19 mouse cellular contexts compared by ENCODE assay signal in genomic region chr5:53194421-53194820, GRCm38 (mm10). TPM values are rescaled to one million over a fixed set of nuclear protein-coding genes. Genes with fewer than 3 reads are reported as not detected.
"Had no signal": no experiment of that assay in that cellular context is flagged by ENCODE, and none has a peak within 500 bp of the region (broad histone marks: within the 10 kb centered on the region; RNA-seq: fewer than 3 reads in every experiment).

No protein-coding gene starts in this region.

- H3K27ac ChIP-seq: kidney, postnatal 0 days; layer of hippocampus, adult 2 months; liver, embryonic 13.5 days; neural tube, embryonic 12.5 days; neural tube, embryonic 15.5 days; stomach, embryonic 15.5 days had no signal

- H3K9me3 ChIP-seq: liver, embryonic 13.5 days; neural tube, embryonic 12.5 days; neural tube, embryonic 15.5 days; stomach, embryonic 15.5 days had no signal

- DNase-seq: kidney, adult 2 months; kidney, postnatal 25 days; layer of hippocampus, adult 9-11 months; liver, embryonic 13.5 days; lung, adult 2 months; lung, postnatal 14 days; lung, postnatal 4 days; midbrain, embryonic 14.5 days; right cerebral cortex, adult 18-20 months; right cerebral cortex, postnatal 25 days; spleen, adult 18-20 months; thymus, postnatal 25 days had no signal

- H3K4me2 ChIP-seq: liver, embryonic 13.5 days; midbrain, embryonic 11.5 days; neural tube, embryonic 12.5 days; neural tube, embryonic 15.5 days; stomach, embryonic 15.5 days had no signal

- H3K4me1 ChIP-seq: liver, embryonic 13.5 days; neural tube, embryonic 12.5 days; neural tube, embryonic 15.5 days had no signal

- H3K9ac ChIP-seq: liver, embryonic 13.5 days; neural tube, embryonic 12.5 days; neural tube, embryonic 15.5 days; stomach, embryonic 15.5 days had no signal

- H3K4me3 ChIP-seq: layer of hippocampus, adult 2 months; liver, embryonic 13.5 days; neural tube, embryonic 12.5 days; neural tube, embryonic 15.5 days; stomach, embryonic 15.5 days had no signal

- H3K27me3 ChIP-seq: liver, embryonic 13.5 days; neural tube, embryonic 12.5 days; neural tube, embryonic 15.5 days; stomach, embryonic 15.5 days had no signal

- H3K36me3 ChIP-seq: liver, embryonic 13.5 days; neural tube, embryonic 12.5 days; neural tube, embryonic 15.5 days; stomach, embryonic 15.5 days had no signal

RNA-seq across cellular contexts. Expression of gene Sel1l3, which starts 19.3 kb away (rescaled TPM):
- total RNA-seq: megakaryocyte-erythroid progenitor cell, adult 5-6 weeks had no signal
